ENCODE assay signal across 8 mouse cellular contexts in the genomic region with DNA sequence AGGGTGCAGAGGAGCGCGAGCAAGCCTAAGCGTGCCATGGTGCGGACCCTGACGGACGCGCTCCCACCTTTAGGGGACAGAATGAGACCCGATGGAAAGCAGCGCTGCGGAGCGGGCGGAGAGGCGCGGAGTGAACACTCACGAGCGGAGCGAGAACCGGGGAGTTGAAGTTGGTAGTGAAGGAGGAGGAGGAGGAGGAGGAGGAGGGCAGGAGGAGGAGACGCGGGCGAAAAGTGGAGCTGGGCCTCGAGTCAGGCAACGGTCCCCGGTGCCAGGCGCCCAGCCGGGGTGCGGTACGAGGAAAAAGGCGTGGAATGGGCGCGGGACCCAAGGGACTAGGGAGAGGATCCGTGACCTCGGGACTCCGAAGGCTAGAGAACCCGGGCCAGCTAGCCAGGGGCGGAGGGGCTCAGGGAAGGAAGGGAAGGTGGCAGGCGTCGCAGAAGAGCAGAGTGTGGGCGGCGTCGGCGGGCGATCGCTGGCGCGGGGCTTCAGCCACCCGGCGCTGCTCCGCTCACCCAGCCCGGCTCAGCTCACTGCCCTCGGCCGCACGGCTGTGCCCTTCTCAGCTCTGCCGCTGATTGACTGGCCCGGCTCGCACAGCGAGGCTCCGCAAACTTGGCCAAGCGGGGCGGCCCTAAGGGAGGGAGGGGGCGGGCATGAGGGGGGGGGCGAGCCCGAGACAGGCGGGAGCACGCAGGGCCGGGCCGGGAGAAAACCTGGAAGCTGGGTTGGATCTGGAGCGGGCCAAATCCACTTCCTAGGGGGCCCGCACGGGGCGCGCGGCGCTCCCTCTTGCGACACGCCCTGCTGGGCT. TPM values are rescaled to one million over a fixed set of nuclear protein-coding genes. Genes with fewer than 3 reads are reported as not detected.
DNase-seq lines count a peak whose midpoint lies in the region; ATAC-seq and TF ChIP-seq lines count a peak whose summit lies in the region.

Gpc4 (minus strand) TSS at position 515 of the 817 bp plus-strand sequence.

- WGBS in thymus, adult 2 months = 4% methylated on average over 57 of the region's 76 CpGs
- WGBS in embryonic facial prominence, embryonic 15.5 days = 16% methylated on average over 62 of the region's 76 CpGs
- 21% methylated on average over 66 of the region's 76 CpGs for WGBS in heart, embryonic 10.5 days
- WGBS in midbrain, embryonic 16.5 days = 23% methylated on average over 41 of the region's 76 CpGs
- WGBS in stomach, postnatal 0 days = 18% methylated on average over 40 of the region's 76 CpGs

- no peak for TF ChIP-seq EP300 in stomach, postnatal 0 days (optimal IDR thresholded peaks at IDR 0.05)

- TF ChIP-seq POLR2A in thymus, adult 2 months (IDR thresholded peaks at IDR 0.05; ENCODE audit: control insufficient read depth, extremely low read depth, insufficient read depth, low read length, poor library complexity) = no peak

- H3K27ac ChIP-seq in thymus, adult 2 months (ENCODE audit: control insufficient read depth, insufficient read depth, low read length) = no peak within 1 kb of the TSS
- H3K27ac ChIP-seq in embryonic facial prominence, embryonic 15.5 days (replicated peaks) = peak within 1 kb of the TSS; percentile 78
- H3K27ac ChIP-seq in heart, embryonic 10.5 days = peak within 1 kb of the TSS; percentile 82
- no peak within 1 kb of the TSS for H3K27ac ChIP-seq in midbrain, embryonic 16.5 days (ENCODE audit: low read length)
- peak within 1 kb of the TSS; percentile 61 for H3K27ac ChIP-seq in stomach, postnatal 0 days (replicated peaks)

- no peaks in the 10 kb centered on the region for H3K36me3 ChIP-seq in thymus, adult 2 months (ENCODE audit: control insufficient read depth, insufficient read depth, low read length)
- no peaks in the 10 kb centered on the region for H3K36me3 ChIP-seq in embryonic facial prominence, embryonic 15.5 days
- no peaks in the 10 kb centered on the region for H3K36me3 ChIP-seq in heart, embryonic 10.5 days
- H3K36me3 ChIP-seq in midbrain, embryonic 16.5 days (ENCODE audit: control insufficient read depth, insufficient read depth, low read length) = no peaks in the 10 kb centered on the region
- no peaks in the 10 kb centered on the region for H3K36me3 ChIP-seq in stomach, postnatal 0 days (ENCODE audit: control insufficient read depth, insufficient read depth, low read length)

- DNase-seq in thymus, adult 2 months = no peak
- no peak for DNase-seq in thymus, postnatal 0 days (ENCODE audit: low spot score)
- DNase-seq in heart, embryonic 10.5 days (ENCODE audit: low spot score) = peak; percentile 85
- peak; percentile 80 for DNase-seq in kidney, adult 9 months
- DNase-seq in liver = peak; percentile 78
- peak; percentile 86 for DNase-seq in stomach, postnatal 0 days (ENCODE audit: low spot score)

- peak within 1 kb of the TSS; percentile 8; the same call in 1 of the 2 replicates for H3K4me3 ChIP-seq in thymus, adult 2 months (ENCODE audit: control insufficient read depth, insufficient read depth, low read length)
- H3K4me3 ChIP-seq in embryonic facial prominence, embryonic 15.5 days (replicated peaks) = peak within 1 kb of the TSS; percentile 60
- peak within 1 kb of the TSS; percentile 68 for H3K4me3 ChIP-seq in heart, embryonic 10.5 days
- H3K4me3 ChIP-seq in midbrain, embryonic 16.5 days (ENCODE audit: low read depth, low read length) = peak within 1 kb of the TSS; percentile 49
- peak within 1 kb of the TSS; percentile 56 for H3K4me3 ChIP-seq in stomach, postnatal 0 days (ENCODE audit: low read depth, low read length)

- peak within 1 kb of the TSS; percentile 51 for H3K4me2 ChIP-seq in embryonic facial prominence, embryonic 15.5 days (replicated peaks)
- peak within 1 kb of the TSS; percentile 83 for H3K4me2 ChIP-seq in midbrain, embryonic 16.5 days (ENCODE audit: low read length)
- peak within 1 kb of the TSS; percentile 61 for H3K4me2 ChIP-seq in stomach, postnatal 0 days (replicated peaks; ENCODE audit: low read depth)

- no peak for TF ChIP-seq CTCF in thymus, adult 2 months (IDR thresholded peaks at IDR 0.05; ENCODE audit: borderline replicate concordance, control insufficient read depth, extremely low read depth, insufficient read depth, low read length, poor library complexity)
- TF ChIP-seq CTCF in stomach, postnatal 0 days (IDR thresholded peaks at IDR 0.05; ENCODE audit: low read depth) = peak; percentile 31

- peak within 1 kb of the TSS; percentile 65 for H3K9ac ChIP-seq in embryonic facial prominence, embryonic 15.5 days
- H3K9ac ChIP-seq in midbrain, embryonic 16.5 days (ENCODE audit: low read depth, low read length) = peak within 1 kb of the TSS; percentile 55
- H3K9ac ChIP-seq in stomach, postnatal 0 days (ENCODE audit: low read length) = peak within 1 kb of the TSS; percentile 70

- peak; percentile 90 for ATAC-seq in embryonic facial prominence, embryonic 15.5 days (ENCODE audit: insufficient number of reproducible peaks, low FRiP score, low TSS enrichment, low read depth)
- peak; percentile 91 for ATAC-seq in midbrain, embryonic 16.5 days
- peak; percentile 96 for ATAC-seq in stomach, postnatal 0 days (ENCODE audit: low FRiP score, low TSS enrichment)

- no peaks in the 10 kb centered on the region for H3K9me3 ChIP-seq in embryonic facial prominence, embryonic 15.5 days (replicated peaks)
- no peaks in the 10 kb centered on the region for H3K9me3 ChIP-seq in heart, embryonic 10.5 days
- no peaks in the 10 kb centered on the region for H3K9me3 ChIP-seq in midbrain, embryonic 16.5 days (replicated peaks; ENCODE audit: control insufficient read depth, low read length, poor library complexity, severe bottlenecking)
- H3K9me3 ChIP-seq in stomach, postnatal 0 days (ENCODE audit: control insufficient read depth, low read length) = no peaks in the 10 kb centered on the region

- H3K4me1 ChIP-seq in thymus, adult 2 months (replicated peaks; ENCODE audit: control insufficient read depth, insufficient read depth, low read length) = no peaks in the 10 kb centered on the region
- no peaks in the 10 kb centered on the region for H3K4me1 ChIP-seq in embryonic facial prominence, embryonic 15.5 days
- H3K4me1 ChIP-seq in heart, embryonic 10.5 days = peaks cover 10% of the 10 kb centered on the region; the same call in 1 of the 2 replicates
- H3K4me1 ChIP-seq in midbrain, embryonic 16.5 days (ENCODE audit: control insufficient read depth, insufficient read depth, low read length) = 0 out of 2 replicates have a peak, but pooled peaks cover 4% of the 10 kb centered on the region
- no peaks in the 10 kb centered on the region for H3K4me1 ChIP-seq in stomach, postnatal 0 days (replicated peaks; ENCODE audit: control insufficient read depth, insufficient read depth)

- H3K27me3 ChIP-seq in thymus, adult 2 months (ENCODE audit: control insufficient read depth, insufficient read depth, low read length) = no peaks in the 10 kb centered on the region
- peaks cover 3% of the 10 kb centered on the region; the same call in 1 of the 2 replicates for H3K27me3 ChIP-seq in embryonic facial prominence, embryonic 15.5 days
- peaks cover 29% of the 10 kb centered on the region for H3K27me3 ChIP-seq in heart, embryonic 10.5 days (ENCODE audit: insufficient read depth, poor library complexity, severe bottlenecking)
- peaks cover 4% of the 10 kb centered on the region; the same call in 1 of the 2 replicates for H3K27me3 ChIP-seq in midbrain, embryonic 16.5 days (ENCODE audit: control insufficient read depth, insufficient read depth, low read depth, low read length)
- no peaks in the 10 kb centered on the region for H3K27me3 ChIP-seq in stomach, postnatal 0 days (ENCODE audit: control insufficient read depth, insufficient read depth, low read length)

RNA-seq across cellular contexts. Expression of gene Gpc4, which starts in this region (rescaled TPM):
- polyA plus RNA-seq in thymus, adult 2 months (2012; rRNA removed) = 3.9 and 5.0 TPM in 2 replicates
- polyA plus RNA-seq in thymus, postnatal 0 days (2015; fragmentation: Nextera tagmentation; extraction: Ambion mirVana) = 7.1 and 7.6 TPM in 2 replicates
- 86.3 and 86.5 TPM in 2 replicates for polyA plus RNA-seq in embryonic facial prominence, embryonic 15.5 days (2015; fragmentation: Nextera tagmentation; extraction: Ambion mirVana)
- polyA plus RNA-seq in heart, embryonic 10.5 days (2016; fragmentation: Nextera tagmentation; extraction: Ambion mirVana) = 25.3 and 46.4 TPM in 2 replicates
- polyA plus RNA-seq in midbrain, embryonic 16.5 days (2015; fragmentation: Nextera tagmentation; extraction: Ambion mirVana) = 8.9 and 9.7 TPM in 2 replicates
- 23.1 and 25.0 TPM in 2 replicates for polyA plus RNA-seq in stomach, postnatal 0 days (2015; fragmentation: Nextera tagmentation; extraction: Ambion mirVana)

Comparison
In these comparisons a context has a peak if more than half of its experiments do, and no peak if none do; other contexts are left out.
1. DNase-seq: peak in heart, embryonic 10.5 days (single experiment), kidney, adult 9 months (single experiment), liver (single experiment) and stomach, postnatal 0 days (single experiment); none in thymus, adult 2 months (single experiment) and thymus, postnatal 0 days (single experiment).
2. H3K27ac ChIP-seq: peak in embryonic facial prominence, embryonic 15.5 days (single experiment), heart, embryonic 10.5 days (single experiment) and stomach, postnatal 0 days (single experiment); none in thymus, adult 2 months (single experiment) and midbrain, embryonic 16.5 days (single experiment).
3. H3K4me3 ChIP-seq: peak in every context shown above with its lines; median percentile 68 in heart, embryonic 10.5 days; 60 in embryonic facial prominence, embryonic 15.5 days; 56 in stomach, postnatal 0 days; 49 in midbrain, embryonic 16.5 days; 8 in thymus, adult 2 months.
4. Peak in every context shown above with its lines, with median percentiles within 50 percentile points of each other: ATAC-seq, H3K4me2 ChIP-seq and H3K9ac ChIP-seq.